ENCODE assay signal across 8 mouse cellular contexts in the genomic region with DNA sequence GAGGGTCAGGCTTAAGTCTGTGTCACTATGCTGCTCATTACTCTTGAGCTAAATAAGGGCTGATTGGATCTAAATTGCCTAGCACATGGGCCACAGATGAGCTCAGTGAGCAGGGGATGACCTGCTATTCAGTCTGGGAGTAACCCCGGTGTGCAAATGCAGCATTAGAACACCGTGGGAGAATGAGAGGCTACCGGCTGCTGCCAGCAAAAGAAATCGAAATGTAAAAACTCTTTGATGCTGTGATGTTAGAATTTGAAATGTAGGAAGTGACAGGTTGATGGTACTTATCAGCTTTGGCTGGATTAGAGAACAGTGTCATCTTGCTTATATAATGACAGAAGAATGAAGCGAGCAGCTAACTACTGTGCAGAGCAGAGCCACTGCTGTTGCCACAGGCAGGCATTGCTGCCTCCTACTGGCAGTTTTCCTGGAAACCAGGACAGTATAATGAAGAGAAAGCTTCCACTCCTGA. TPM values are rescaled to one million over a fixed set of nuclear protein-coding genes. Genes with fewer than 3 reads are reported as not detected.
DNase-seq lines count a peak whose midpoint lies in the region; ATAC-seq and TF ChIP-seq lines count a peak whose summit lies in the region.

No protein-coding gene starts in this region.

- H3K27me3 ChIP-seq in liver, postnatal 0 days (ENCODE audit: insufficient read depth, low read length): no peaks in the 10 kb centered on the region
- H3K27me3 ChIP-seq in midbrain, embryonic 14.5 days (ENCODE audit: control insufficient read depth, insufficient read depth, low read length): no peaks in the 10 kb centered on the region

- H3K27ac ChIP-seq in liver, postnatal 0 days (ENCODE audit: low read depth): no peak overlapping the region
- peak overlapping the region; percentile 80 for H3K27ac ChIP-seq in layer of hippocampus, adult 2 months
- peak overlapping the region; percentile 58 for H3K27ac ChIP-seq in midbrain, embryonic 14.5 days (replicated peaks; ENCODE audit: low read depth, low read length)

- H3K9ac ChIP-seq in liver, postnatal 0 days (replicated peaks): no peak overlapping the region
- H3K9ac ChIP-seq in midbrain, embryonic 14.5 days (replicated peaks; ENCODE audit: low read length): no peak overlapping the region

- DNase-seq in liver, postnatal 0 days: no peak
- DNase-seq in liver: no peak
- peak; percentile 71 for DNase-seq in cerebellum, adult 9-10 months
- peak; percentile 65 to 87 for DNase-seq in frontal cortex, postnatal 36 days (ENCODE audit: low spot score in 2 of 2)
- DNase-seq in layer of hippocampus, adult 2 months (ENCODE audit: low spot score in 2 of 2): peak; percentile 66 to 75
- peak; percentile 87 for DNase-seq in midbrain, embryonic 14.5 days
- peak; percentile 45 for DNase-seq in testis, postnatal 10 days (ENCODE audit: low spot score)
- no peak for DNase-seq in natural killer cell, adult 2 months (ENCODE audit: low spot score in 2 of 2)

- no peaks in the 10 kb centered on the region for H3K9me3 ChIP-seq in liver, postnatal 0 days (ENCODE audit: low read length)
- no peaks in the 10 kb centered on the region for H3K9me3 ChIP-seq in midbrain, embryonic 14.5 days (ENCODE audit: control insufficient read depth, low read length)

- no peak for ATAC-seq in liver, postnatal 0 days
- ATAC-seq in midbrain, embryonic 14.5 days (ENCODE audit: low FRiP score, low TSS enrichment): peak; percentile 93

- no peak for TF ChIP-seq EP300 in liver, postnatal 0 days (IDR thresholded peaks at IDR 0.05; ENCODE audit: low read depth)

- TF ChIP-seq CTCF in liver, postnatal 0 days (IDR thresholded peaks at IDR 0.05; ENCODE audit: low read depth): peak; percentile 63
- TF ChIP-seq CTCF in layer of hippocampus, adult 2 months (conservative IDR thresholded peaks at IDR 0.05): peak; percentile 87

- 0 out of 2 replicates have a peak, but pooled peaks cover 2% of the 10 kb centered on the region for H3K4me1 ChIP-seq in liver, postnatal 0 days (ENCODE audit: insufficient read depth)
- 0 out of 2 replicates have a peak, but pooled peaks cover 7% of the 10 kb centered on the region for H3K4me1 ChIP-seq in midbrain, embryonic 14.5 days (ENCODE audit: control insufficient read depth, insufficient read depth, low read length)

- H3K36me3 ChIP-seq in liver, postnatal 0 days (replicated peaks; ENCODE audit: insufficient read depth, low read length): no peaks in the 10 kb centered on the region
- no peaks in the 10 kb centered on the region for H3K36me3 ChIP-seq in midbrain, embryonic 14.5 days (ENCODE audit: control insufficient read depth, insufficient read depth, low read length)

- WGBS in liver, postnatal 0 days (ENCODE audit: insufficient replicate concordance): 83% methylated on average over 5 of the region's 5 CpGs
- 11% methylated on average over 5 of the region's 5 CpGs for WGBS in midbrain, embryonic 14.5 days

- H3K4me3 ChIP-seq in liver, postnatal 0 days (ENCODE audit: low read depth, low read length): no peak overlapping the region
- peak overlapping the region; percentile 36 for H3K4me3 ChIP-seq in layer of hippocampus, adult 2 months
- H3K4me3 ChIP-seq in midbrain, embryonic 14.5 days (replicated peaks; ENCODE audit: low read depth, low read length): no peak overlapping the region

- no peak overlapping the region for H3K4me2 ChIP-seq in liver, postnatal 0 days (ENCODE audit: low read depth, low read length)
- H3K4me2 ChIP-seq in midbrain, embryonic 14.5 days (ENCODE audit: low read length): peak overlapping the region; percentile 33

RNA-seq across cellular contexts. Expression of a gene that starts 48.5 kb away (rescaled TPM):
- 7.9 and 8.3 TPM in 2 replicates for polyA plus RNA-seq in liver, postnatal 0 days (2015; fragmentation: Nextera tagmentation; extraction: Ambion mirVana)
- total RNA-seq in layer of hippocampus, adult 2 months (2021): 1 to 10 TPM in 1 of 2 experiments, under 1 TPM in 1; 0.98 to 1.3 TPM
- 4.5 and 9.1 TPM in 2 replicates for polyA plus RNA-seq in midbrain, embryonic 14.5 days (2014; fragmentation: Nextera tagmentation; extraction: Ambion mirVana)

Comparison
In these comparisons a context has a peak if more than half of its experiments do, and no peak if none do; other contexts are left out.
1. DNase-seq: peak in cerebellum, adult 9-10 months (single experiment), frontal cortex, postnatal 36 days (2 of 2), layer of hippocampus, adult 2 months (2 of 2), midbrain, embryonic 14.5 days (single experiment) and testis, postnatal 10 days (single experiment); none in liver, postnatal 0 days (single experiment), liver (single experiment) and natural killer cell, adult 2 months (0 of 2).